In the genomic region with DNA sequence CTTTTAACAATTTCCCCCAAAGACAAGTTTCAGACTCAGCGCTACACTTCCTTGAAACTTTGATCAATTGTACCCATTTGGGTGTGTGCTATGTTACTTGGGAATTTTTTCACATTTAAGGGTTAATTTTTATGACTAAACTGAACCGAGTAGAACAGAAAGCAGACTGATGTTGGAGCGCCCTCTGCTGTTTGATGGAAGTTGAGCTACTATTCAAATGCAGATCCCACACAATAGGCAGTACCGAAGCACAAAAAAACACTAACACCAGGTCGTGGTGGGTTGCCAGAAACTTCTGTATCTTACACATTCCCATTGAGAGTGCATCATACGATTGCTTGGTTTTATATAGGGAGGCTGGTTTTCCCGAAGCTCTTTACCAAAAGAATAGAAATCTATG, we compare ENCODE assay signal across 8 mouse cellular contexts.
A peak's percentile ranks its signal among the peaks of the same experiment; 100 is the strongest.
DNase-seq lines count a peak whose midpoint lies in the region; ATAC-seq and TF ChIP-seq lines count a peak whose summit lies in the region.
"Had no signal": no experiment of that assay in that cellular context is flagged by ENCODE, and none has a peak within 500 bp of the region (broad histone marks: within the 10 kb centered on the region; RNA-seq: fewer than 3 reads in every experiment).

No protein-coding gene starts in this region.

- peak overlapping the region; percentile 11; the same call in 1 of the 2 replicates for H3K4me2 ChIP-seq in embryonic facial prominence, embryonic 14.5 days (ENCODE audit: low read depth, low read length)
- no peak overlapping the region for H3K4me2 ChIP-seq in hindbrain, embryonic 11.5 days (replicated peaks; ENCODE audit: low read depth, low read length)
- H3K4me2 ChIP-seq: limb, embryonic 12.5 days had no signal

- peak; percentile 52 for DNase-seq in MEL (ENCODE audit: low read depth, low spot score)
- DNase-seq in adrenal gland, postnatal 25 days, result peak; percentile 70
- peak; percentile 84 for DNase-seq in embryonic facial prominence, embryonic 14.5 days (ENCODE audit: low spot score)
- DNase-seq in hindbrain, embryonic 11.5 days (ENCODE audit: low spot score), result peak; percentile 88
- peak; percentile 88 for DNase-seq in layer of hippocampus, postnatal 10 days (ENCODE audit: low spot score in 2 of 2)
- peak; percentile 27 for DNase-seq in lung, postnatal 25 days (ENCODE audit: low spot score)
- peak; percentile 84 for DNase-seq in right cerebral cortex, postnatal 14 days

- no peaks in the 10 kb centered on the region for H3K79me2 ChIP-seq in MEL (ENCODE audit: control insufficient read depth, insufficient read depth, low read length, poor library complexity)

- no peak overlapping the region for H3K4me3 ChIP-seq in MEL (ENCODE audit: control insufficient read depth in 1 of 2, insufficient read depth in 1 of 2, low read depth in 2 of 2, low read length in 2 of 2)
- no peak overlapping the region for H3K4me3 ChIP-seq in embryonic facial prominence, embryonic 14.5 days (ENCODE audit: low read depth, low read length)
- H3K4me3 ChIP-seq in hindbrain, embryonic 11.5 days (ENCODE audit: low read depth, low read length), result no peak overlapping the region
- H3K4me3 ChIP-seq: limb, embryonic 12.5 days had no signal

- peak; percentile 53 for TF ChIP-seq RAD21 in MEL (IDR thresholded peaks at IDR 0.05; ENCODE audit: low read depth, low read length)

- 12% methylated on average over 7 of the region's 7 CpGs for WGBS in embryonic facial prominence, embryonic 14.5 days
- WGBS in hindbrain, embryonic 11.5 days, result 9% methylated on average over 7 of the region's 7 CpGs

- peak; percentile 37 to 57 (median 48) for TF ChIP-seq CTCF in MEL (IDR thresholded peaks at IDR 0.05 in 2 of 3, conservative IDR thresholded peaks at IDR 0.05 in 1 of 3; ENCODE audit: control insufficient read depth in 1 of 3, insufficient read depth in 1 of 3, low read depth in 2 of 3, low read length in 3 of 3, poor library complexity in 1 of 3, severe bottlenecking in 1 of 3)

- no peak overlapping the region for H3K9ac ChIP-seq in MEL (ENCODE audit: control insufficient read depth, low read depth, low read length, poor library complexity, severe bottlenecking)
- H3K9ac ChIP-seq in embryonic facial prominence, embryonic 14.5 days (ENCODE audit: low read depth, low read length), result no peak overlapping the region
- H3K9ac ChIP-seq in hindbrain, embryonic 11.5 days (ENCODE audit: low read depth, low read length), result no peak overlapping the region
- H3K9ac ChIP-seq: limb, embryonic 12.5 days had no signal

- H3K36me3 ChIP-seq in MEL (ENCODE audit: control insufficient read depth in 1 of 2, insufficient read depth in 2 of 2, low read length in 2 of 2), result no peaks in the 10 kb centered on the region
- H3K36me3 ChIP-seq in embryonic facial prominence, embryonic 14.5 days (ENCODE audit: control insufficient read depth, insufficient read depth, low read length), result no peaks in the 10 kb centered on the region
- H3K36me3 ChIP-seq in hindbrain, embryonic 11.5 days (ENCODE audit: control insufficient read depth, insufficient read depth, low read length), result no peaks in the 10 kb centered on the region
- H3K36me3 ChIP-seq: limb, embryonic 12.5 days had no signal

- H3K4me1 ChIP-seq in MEL (ENCODE audit: control insufficient read depth in 1 of 2, insufficient read depth in 2 of 2, low read length in 2 of 2), result no peaks in the 10 kb centered on the region
- H3K4me1 ChIP-seq in embryonic facial prominence, embryonic 14.5 days (ENCODE audit: control insufficient read depth, insufficient read depth, low read length), result no peaks in the 10 kb centered on the region
- no peaks in the 10 kb centered on the region for H3K4me1 ChIP-seq in hindbrain, embryonic 11.5 days (replicated peaks; ENCODE audit: control insufficient read depth, insufficient read depth, low read length)
- H3K4me1 ChIP-seq: limb, embryonic 12.5 days had no signal

- TF ChIP-seq POLR2A in MEL (IDR thresholded peaks at IDR 0.05; ENCODE audit: control insufficient read depth in 1 of 2, insufficient read depth in 1 of 2, low read depth in 1 of 2, low read length in 2 of 2, poor library complexity in 1 of 2), result no peak

- 0 out of 2 replicates have a peak, but pooled peaks have one; percentile 62 for ATAC-seq in embryonic facial prominence, embryonic 14.5 days (ENCODE audit: low read depth)
- ATAC-seq in hindbrain, embryonic 11.5 days (ENCODE audit: low FRiP score), result peak; percentile 82

- no peak for TF ChIP-seq EP300 in MEL (IDR thresholded peaks at IDR 0.05; ENCODE audit: low read depth in 1 of 2, low read length in 2 of 2)

- H3K9me3 ChIP-seq in MEL (replicated peaks; ENCODE audit: insufficient read depth, low read length), result no peaks in the 10 kb centered on the region
- no peaks in the 10 kb centered on the region for H3K9me3 ChIP-seq in embryonic facial prominence, embryonic 14.5 days (ENCODE audit: control insufficient read depth, low read length)
- H3K9me3 ChIP-seq in hindbrain, embryonic 11.5 days (ENCODE audit: control insufficient read depth, low read length), result no peaks in the 10 kb centered on the region
- H3K9me3 ChIP-seq: limb, embryonic 12.5 days had no signal

- no peaks in the 10 kb centered on the region for H3K27me3 ChIP-seq in MEL (ENCODE audit: control insufficient read depth in 1 of 2, insufficient read depth in 2 of 2, low read length in 2 of 2)
- no peaks in the 10 kb centered on the region for H3K27me3 ChIP-seq in embryonic facial prominence, embryonic 14.5 days (replicated peaks; ENCODE audit: control insufficient read depth, insufficient read depth, low read length)
- H3K27me3 ChIP-seq in hindbrain, embryonic 11.5 days (ENCODE audit: control insufficient read depth, insufficient read depth, low read length), result no peaks in the 10 kb centered on the region
- H3K27me3 ChIP-seq: limb, embryonic 12.5 days had no signal

- no peak overlapping the region for H3K27ac ChIP-seq in MEL (ENCODE audit: control insufficient read depth, low read depth, low read length)
- H3K27ac ChIP-seq in embryonic facial prominence, embryonic 14.5 days (replicated peaks; ENCODE audit: low read depth, low read length), result no peak overlapping the region
- no peak overlapping the region for H3K27ac ChIP-seq in hindbrain, embryonic 11.5 days (ENCODE audit: low read depth, low read length)
- H3K27ac ChIP-seq: limb, embryonic 12.5 days had no signal

TF ChIP-seq in MEL, 35 proteins besides CTCF, POLR2A, EP300 and RAD21:
- TF ChIP-seq SMC3 (IDR thresholded peaks at IDR 0.05; ENCODE audit: low read depth, low read length), result peak; percentile 44
- no peak for TF ChIP-seq POLR2AphosphoS2 (IDR thresholded peaks at IDR 0.05; ENCODE audit: low read length)
TF ChIP-seq in MEL: peak in this region for 1.

Comparison
In these comparisons a context has a peak if more than half of its experiments do, and no peak if none do; other contexts are left out.
1. DNase-seq: peak in every context shown above with its lines; median percentile 88 in hindbrain, embryonic 11.5 days; 88 in layer of hippocampus, postnatal 10 days; 84 in embryonic facial prominence, embryonic 14.5 days; 84 in right cerebral cortex, postnatal 14 days; 70 in adrenal gland, postnatal 25 days; 52 in MEL; 27 in lung, postnatal 25 days.